Mouse (Mus musculus) midbrain, embryonic 11.5 days (tissue): Measurements from ENCODE around the gene Hpse2. TPM values are rescaled to one million over a fixed set of nuclear protein-coding genes. Genes with fewer than 3 reads are reported as not detected.

Experiments
- ATAC-seq: fragments of 200-750 bp; cut with Nextera tagmentation; 2 replicates; pipeline ENCODE4 v1.8.0; 2017; ENCODE audit warnings: moderate TSS enrichment, moderate library complexity; ENCODE audit not compliant: low FRiP score
- DNase-seq: peaks from one replicate; pipeline ENCODE4 v3.0.0; 2015; ENCODE audit warnings: low spot score; ENCODE audit errors: missing footprints
- H3K27ac ChIP-seq: fragments of 300-500 bp; sonication (generic); 2 replicates; pipeline ENCODE4 v1.5.1; 2014; ENCODE audit warnings: low read depth, low read length
- H3K27me3 ChIP-seq: fragments of 300-500 bp; sonication (generic); 2 replicates; pipeline ENCODE4 v1.6.1; 2014; ENCODE audit warnings: mild to moderate bottlenecking, low read length, moderate library complexity, mixed read lengths; ENCODE audit not compliant: control insufficient read depth, insufficient read depth
- H3K36me3 ChIP-seq: fragments of 300-500 bp; sonication (generic); 2 replicates; pipeline ENCODE4 v1.6.1; 2014; ENCODE audit warnings: mild to moderate bottlenecking, low read length, moderate library complexity, mixed read lengths; ENCODE audit not compliant: control insufficient read depth, insufficient read depth
- H3K4me1 ChIP-seq: fragments of 300-500 bp; sonication (generic); 2 replicates; pipeline ENCODE4 v1.6.1; 2014; ENCODE audit warnings: low read length; ENCODE audit not compliant: control insufficient read depth, insufficient read depth
- H3K4me2 ChIP-seq: fragments of 300-500 bp; sonication (generic); 2 replicates; pipeline ENCODE4 v1.6.1; 2014; ENCODE audit warnings: mild to moderate bottlenecking, moderate library complexity
- H3K4me3 ChIP-seq: fragments of 300-500 bp; sonication (generic); 2 replicates; pipeline ENCODE4 v1.5.1; 2014; ENCODE audit warnings: low read depth, low read length
- H3K9ac ChIP-seq: fragments of 300-500 bp; sonication (generic); 2 replicates; pipeline ENCODE4 v1.6.1; 2014; ENCODE audit warnings: low read length
- H3K9me3 ChIP-seq: fragments of 300-500 bp; sonication (generic); 2 replicates; pipeline ENCODE4 v1.6.1; 2016; ENCODE audit warnings: low read length; ENCODE audit not compliant: control insufficient read depth
- WGBS: fragments of 180-500 bp; shearing (Covaris S2); extraction: QIAGEN DNeasy Blood & Tissue Kit; methylation state at CpG from one replicate; pipeline ENCODE4 v1.1.7; 2014; 5-methylcytosine and 5-hydroxymethylcytosine counted together
- polyA plus RNA-seq: library from polyadenylated mRNA; unstranded; fragments of >200 nt; fragmentation: Nextera tagmentation; extraction: Ambion mirVana; gene quantifications from 2 replicates; pipeline ENCODE4 v1.2.1, GENCODE M21; 2014

Gene Hpse2
- polyA plus RNA-seq, 1 experiment from 2014 or later = 0.04 TPM

DNA sequence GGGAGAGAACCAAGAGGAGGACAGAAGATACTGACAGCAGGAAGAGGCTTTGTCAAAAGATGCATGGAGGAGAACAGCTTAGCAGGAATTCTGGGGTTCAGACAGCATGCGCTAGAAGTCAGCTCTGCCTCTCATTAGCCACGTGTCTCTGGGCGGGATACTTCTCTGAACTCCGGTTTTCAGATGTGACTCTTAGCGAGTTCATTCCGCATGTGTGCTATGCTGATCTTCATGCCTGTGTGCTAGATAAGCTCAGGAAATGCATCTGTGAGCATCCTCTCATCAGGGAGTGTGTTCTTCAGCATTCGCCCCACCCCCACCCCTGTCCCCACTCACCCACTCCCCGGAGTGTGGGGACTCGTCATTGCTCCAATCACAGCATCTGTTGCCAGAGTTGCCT is 650.4 kb downstream of the Hpse2 start:
- DNase-seq = no peak
- no peak for ATAC-seq
- Histone ChIP-seq H3K27ac (no peak overlapping the region), H3K27me3 (no peaks in the 10 kb centered on the region), H3K4me3 (no peak overlapping the region), H3K4me1 (no peaks in the 10 kb centered on the region), H3K9me3 (no peaks in the 10 kb centered on the region), H3K9ac (no peak overlapping the region), H3K36me3 (no peaks in the 10 kb centered on the region), H3K4me2 (no peak overlapping the region)
- WGBS = 73% methylated on average over 9 of the region's 9 CpGs

Other genes starting within 250 kb of the Hpse2 start
- gene Cnnm1, start 52.1 kb upstream of the Hpse2 start, polyA plus RNA-seq = 0.26 and 0.28 TPM in 2 replicates
- gene Got1, start 136.2 kb upstream of the Hpse2 start, polyA plus RNA-seq = 46.6 and 47.0 TPM in 2 replicates
- 0.60 and 0.77 TPM in 2 replicates for gene Nkx2-3, start 224.0 kb upstream of the Hpse2 start, polyA plus RNA-seq